Mouse (Mus musculus) kidney, embryonic 16.5 days (tissue): Measurements from ENCODE around the gene Slco1a6. TPM values are rescaled to one million over a fixed set of nuclear protein-coding genes. Genes with fewer than 3 reads are reported as not detected.
"Not testable (repeated sequence)": the region's sequence is repeated elsewhere in the genome, so short reads cannot be mapped to it uniquely, and the experiment has no call there.

Source experiments
- ATAC-seq: fragments of 200-750 bp; cut with Nextera tagmentation; 2 replicates; pipeline ENCODE4 v1.8.0; 2017; ENCODE audit warnings: moderate TSS enrichment; ENCODE audit not compliant: low FRiP score, low TSS enrichment
- H3K27ac ChIP-seq: fragments of 300-500 bp; sonication (generic); 2 replicates; pipeline ENCODE4 v1.5.1; 2014; ENCODE audit warnings: low read length
- H3K27me3 ChIP-seq: fragments of 300-500 bp; sonication (generic); 2 replicates; pipeline ENCODE4 v1.6.1; 2014; ENCODE audit warnings: low read length, control low read depth, mixed read lengths; ENCODE audit not compliant: insufficient read depth
- H3K36me3 ChIP-seq: fragments of 300-500 bp; sonication (generic); 2 replicates; pipeline ENCODE4 v1.6.1; 2014; ENCODE audit warnings: low read length, control low read depth, mixed read lengths; ENCODE audit not compliant: insufficient read depth
- H3K4me1 ChIP-seq: fragments of 300-500 bp; sonication (generic); 2 replicates; pipeline ENCODE4 v1.6.1; 2014; ENCODE audit warnings: low read length, control low read depth, mixed read lengths; ENCODE audit not compliant: insufficient read depth
- H3K4me2 ChIP-seq: fragments of 300-500 bp; sonication (generic); replicated peaks from 2 replicates; pipeline ENCODE4 v1.6.1; 2014; ENCODE audit warnings: low read depth, low read length
- H3K4me3 ChIP-seq: fragments of 300-500 bp; sonication (generic); 2 replicates; pipeline ENCODE4 v1.5.1; 2014; ENCODE audit warnings: mild to moderate bottlenecking, low read length
- H3K9ac ChIP-seq: fragments of 300-500 bp; sonication (generic); replicated peaks from 2 replicates; pipeline ENCODE4 v1.6.1; 2014; ENCODE audit warnings: low read length
- H3K9me3 ChIP-seq: fragments of 300-500 bp; sonication (generic); 2 replicates; pipeline ENCODE4 v1.6.1; 2016; ENCODE audit warnings: low read length, control low read depth
- WGBS: fragments of 180-500 bp; shearing (Covaris S2); extraction: QIAGEN DNeasy Blood & Tissue Kit; methylation state at CpG from one replicate; pipeline ENCODE4 v1.1.7; 2014; 5-methylcytosine and 5-hydroxymethylcytosine counted together
- polyA plus RNA-seq: library from polyadenylated mRNA; unstranded; fragments of >200 nt; fragmentation: Nextera tagmentation; extraction: Ambion mirVana; gene quantifications from 2 replicates; pipeline ENCODE4 v1.2.1, GENCODE M21; 2015

The Slco1a6 gene
- polyA plus RNA-seq: 6.9 and 7.0 TPM in 2 replicates

GRCm38 (mm10) chr6:142208421-142208820 lies at the start of gene Slco1a6:
Slco1a6 (minus strand) TSS chr6:142208521.
- no peaks in the 10 kb centered on the region for H3K4me1 ChIP-seq
- ATAC-seq: no peak
- no peaks in the 10 kb centered on the region for H3K9me3 ChIP-seq
- no peak within 1 kb of the TSS for H3K9ac ChIP-seq
- H3K27me3 ChIP-seq: no peaks in the 10 kb centered on the region
- 88% methylated on average over 4 of the region's 4 CpGs for WGBS
- H3K36me3 ChIP-seq: no peaks in the 10 kb centered on the region
- no peak within 1 kb of the TSS for H3K4me2 ChIP-seq
- no peak within 1 kb of the TSS for H3K4me3 ChIP-seq
- no peak within 1 kb of the TSS for H3K27ac ChIP-seq

- not testable (repeated sequence) for ATAC-seq, H3K4me2 ChIP-seq, H3K36me3 ChIP-seq, H3K9me3 ChIP-seq, H3K27ac ChIP-seq, H3K4me1 ChIP-seq, H3K9ac ChIP-seq, H3K4me3 ChIP-seq, H3K27me3 ChIP-seq
- 90% methylated on average over 1 of the region's 1 CpGs for WGBS
Observed at GRCm38 (mm10) chr6:142250738-142251307, 42.5 kb upstream of the Slco1a6 start.

GRCm38 (mm10) chr6:142245065-142245464 lies 36.7 kb upstream of the Slco1a6 start:
- 84% methylated on average over 5 of the region's 5 CpGs for WGBS
- H3K4me2 ChIP-seq: no peak overlapping the region

DNA sequence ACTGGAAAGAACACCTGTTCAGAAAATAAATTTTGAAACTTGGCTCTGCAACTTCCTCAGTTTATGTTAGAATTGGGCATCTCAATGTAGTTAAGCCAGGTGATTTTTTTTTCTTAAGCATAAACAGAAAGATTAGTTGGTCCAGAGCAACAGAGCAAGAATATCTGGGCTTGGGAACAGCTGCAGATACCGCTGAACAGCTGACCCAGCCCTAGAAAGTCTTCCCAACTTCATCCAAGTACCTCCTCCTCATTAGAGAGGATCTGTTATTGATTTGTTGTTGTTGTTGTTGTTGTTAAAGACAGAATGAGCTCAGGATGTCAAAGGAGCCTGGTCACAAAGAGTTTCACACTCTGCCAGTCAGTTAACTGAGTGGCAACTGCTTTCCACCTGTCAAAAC lies 31.1 kb upstream of the Slco1a6 start:
- 68% methylated on average over 1 of the region's 1 CpGs for WGBS
- H3K27ac ChIP-seq: no peak overlapping the region
- H3K27me3 ChIP-seq: no peaks in the 10 kb centered on the region
- no peak overlapping the region for H3K4me3 ChIP-seq
- no peak overlapping the region for H3K4me2 ChIP-seq
- no peaks in the 10 kb centered on the region for H3K36me3 ChIP-seq
- no peak for ATAC-seq
- H3K9ac ChIP-seq: no peak overlapping the region
- no peaks in the 10 kb centered on the region for H3K4me1 ChIP-seq
- H3K9me3 ChIP-seq: no peaks in the 10 kb centered on the region

More at GRCm38 (mm10) chr6:142245065-142245464, 36.7 kb upstream of the Slco1a6 start:
- Histone ChIP-seq H3K9me3 (no peaks in the 10 kb centered on the region), H3K27me3 (no peaks in the 10 kb centered on the region), H3K27ac (no peak overlapping the region), H3K9ac (no peak overlapping the region), H3K4me3 (no peak overlapping the region), H3K36me3 (no peaks in the 10 kb centered on the region), H3K4me1 (no peaks in the 10 kb centered on the region)
- no peak for ATAC-seq

- Histone ChIP-seq H3K4me1 (no peaks in the 10 kb centered on the region), H3K27me3 (no peaks in the 10 kb centered on the region), H3K27ac (no peak overlapping the region), H3K36me3 (no peaks in the 10 kb centered on the region), H3K4me2 (no peak overlapping the region), H3K9ac (no peak overlapping the region), H3K9me3 (no peaks in the 10 kb centered on the region), H3K4me3 (no peak overlapping the region)
- no peak for ATAC-seq
Observed at GRCm38 (mm10) chr6:142220138-142220537, 11.8 kb upstream of the Slco1a6 start.

- Histone ChIP-seq H3K9ac (no peak overlapping the region), H3K4me2 (no peak overlapping the region), H3K27ac (no peak overlapping the region), H3K4me1 (no peaks in the 10 kb centered on the region), H3K9me3 (no peaks in the 10 kb centered on the region), H3K27me3 (no peaks in the 10 kb centered on the region), H3K36me3 (no peaks in the 10 kb centered on the region), H3K4me3 (no peak overlapping the region)
- ATAC-seq: no peak
Observed at GRCm38 (mm10) chr6:142211821-142212220, 3.5 kb upstream of the Slco1a6 start.

DNA sequence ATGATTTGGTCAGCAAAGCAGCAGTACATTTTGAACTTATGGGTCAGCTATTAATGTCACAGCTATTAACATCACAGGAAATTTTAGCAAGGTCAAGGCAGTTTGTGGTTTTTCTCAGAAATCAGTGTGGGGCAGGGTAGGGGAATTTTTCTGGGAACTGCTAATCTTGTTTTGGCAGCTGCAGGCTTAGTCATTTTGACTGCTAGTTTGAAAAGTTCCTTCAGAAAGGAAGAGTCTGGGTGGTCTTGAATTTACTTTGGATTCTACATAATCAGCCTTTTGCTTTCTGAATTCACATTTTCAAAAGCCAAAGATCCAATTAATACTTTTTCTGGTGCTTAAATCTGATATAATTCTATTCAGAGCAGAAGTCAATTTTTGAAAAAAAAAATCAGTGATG lies 1.4 kb upstream of the Slco1a6 start:
- ATAC-seq: no peak
- Histone ChIP-seq H3K9me3 (no peaks in the 10 kb centered on the region), H3K4me1 (no peaks in the 10 kb centered on the region), H3K27me3 (no peaks in the 10 kb centered on the region), H3K27ac (no peak overlapping the region), H3K4me2 (no peak overlapping the region), H3K36me3 (no peaks in the 10 kb centered on the region), H3K9ac (no peak overlapping the region), H3K4me3 (no peak overlapping the region)

DNA sequence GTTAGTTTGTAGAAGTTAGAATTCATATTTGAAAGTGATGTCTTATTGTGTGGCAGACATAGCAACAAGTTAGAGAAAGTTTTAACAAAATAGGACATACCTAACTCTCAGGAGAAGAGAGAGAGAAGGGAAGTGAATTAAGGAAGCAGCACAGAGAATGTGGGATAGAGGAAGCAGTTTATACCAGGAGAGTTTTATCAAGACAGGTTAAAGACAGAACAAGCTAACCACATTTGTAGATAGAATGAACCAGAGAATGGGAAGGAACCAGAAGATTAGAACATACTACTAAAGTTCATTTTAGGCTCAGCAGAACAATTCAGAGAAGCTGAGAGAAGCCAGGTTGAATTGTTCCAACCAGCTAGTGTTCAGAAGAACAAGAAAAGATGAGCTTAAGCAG lies 7.8 kb downstream of the Slco1a6 start:
- Histone ChIP-seq H3K4me3 (no peak overlapping the region), H3K27me3 (no peaks in the 10 kb centered on the region), H3K9me3 (no peaks in the 10 kb centered on the region), H3K4me2 (no peak overlapping the region), H3K9ac (no peak overlapping the region), H3K4me1 (no peaks in the 10 kb centered on the region), H3K36me3 (no peaks in the 10 kb centered on the region), H3K27ac (no peak overlapping the region)
- ATAC-seq: no peak

GRCm38 (mm10) chr6:142194245-142194644 lies 14.1 kb downstream of the Slco1a6 start:
- Histone ChIP-seq H3K9ac (no peak overlapping the region), H3K9me3 (no peaks in the 10 kb centered on the region), H3K27me3 (no peaks in the 10 kb centered on the region), H3K4me2 (no peak overlapping the region), H3K4me1 (no peaks in the 10 kb centered on the region), H3K27ac (no peak overlapping the region), H3K4me3 (no peak overlapping the region), H3K36me3 (no peaks in the 10 kb centered on the region)
- ATAC-seq: no peak
- 86% methylated on average over 8 of the region's 8 CpGs for WGBS

GRCm38 (mm10) chr6:142191962-142192361 lies 16.4 kb downstream of the Slco1a6 start:
- Histone ChIP-seq H3K9me3 (no peaks in the 10 kb centered on the region), H3K27ac (no peak overlapping the region), H3K4me2 (no peak overlapping the region), H3K4me3 (no peak overlapping the region), H3K4me1 (no peaks in the 10 kb centered on the region), H3K9ac (no peak overlapping the region), H3K27me3 (no peaks in the 10 kb centered on the region), H3K36me3 (no peaks in the 10 kb centered on the region)
- ATAC-seq: no peak
- WGBS: 70% methylated on average over 1 of the region's 1 CpGs
